Mouse (Mus musculus) liver (tissue): ENCODE measurements at regions not wholly inside any gene's neighbourhood (a gene's known extent, or its start where the extent isn't known, plus 50 kb on each side); places are given as distances from the start of the nearest gene placed in this dataset.
"Not testable (repeated sequence)": the region's sequence is repeated elsewhere in the genome, so short reads cannot be mapped to it uniquely, and the experiment has no call there.

ENCODE experiments used
- DNase-seq: peaks from one replicate; pipeline ENCODE4 v3.0.0-alpha.2; 2020; ENCODE audit warnings: mixed read lengths

DNA sequence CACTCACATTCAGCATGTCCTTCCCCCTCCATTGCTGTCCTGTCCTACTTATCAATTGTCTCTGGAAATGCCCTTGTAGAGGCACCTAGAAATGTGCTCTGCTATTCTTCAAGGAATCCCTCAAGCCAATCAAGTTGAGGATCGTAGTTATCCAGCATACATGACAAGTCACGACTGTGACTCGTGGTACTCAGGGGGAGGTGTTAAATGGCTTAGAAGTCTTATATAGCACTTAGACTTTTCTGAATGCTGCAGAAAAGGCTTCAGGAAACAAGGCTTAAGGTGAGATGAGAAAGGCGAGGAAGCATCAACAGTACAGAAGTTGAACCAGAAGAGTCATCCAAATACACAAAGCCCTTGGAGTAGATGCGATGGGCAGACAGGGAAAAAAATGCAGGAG is 467.5 kb upstream of the Smim15 start:
- no peak for DNase-seq

DNA sequence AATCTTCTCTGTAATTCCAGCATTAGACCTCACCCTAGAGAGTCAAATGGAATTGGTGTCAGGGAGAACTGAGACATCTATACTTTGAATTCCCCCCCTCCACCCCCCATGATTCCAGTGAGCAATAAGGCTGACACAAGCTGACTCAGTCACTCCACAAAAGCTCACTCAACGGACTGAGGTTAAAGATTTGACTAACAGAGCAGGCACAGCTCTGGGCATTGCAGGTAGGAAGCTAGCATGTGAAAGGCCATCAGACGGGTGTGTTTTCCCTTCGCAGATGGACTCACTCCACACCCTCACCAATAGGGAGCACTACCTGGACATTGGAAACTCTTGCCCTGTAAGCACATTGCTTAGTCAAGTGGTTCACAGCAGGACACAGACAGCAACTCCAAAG is 469.2 kb upstream of the Smim15 start:
- no peak for DNase-seq

DNA sequence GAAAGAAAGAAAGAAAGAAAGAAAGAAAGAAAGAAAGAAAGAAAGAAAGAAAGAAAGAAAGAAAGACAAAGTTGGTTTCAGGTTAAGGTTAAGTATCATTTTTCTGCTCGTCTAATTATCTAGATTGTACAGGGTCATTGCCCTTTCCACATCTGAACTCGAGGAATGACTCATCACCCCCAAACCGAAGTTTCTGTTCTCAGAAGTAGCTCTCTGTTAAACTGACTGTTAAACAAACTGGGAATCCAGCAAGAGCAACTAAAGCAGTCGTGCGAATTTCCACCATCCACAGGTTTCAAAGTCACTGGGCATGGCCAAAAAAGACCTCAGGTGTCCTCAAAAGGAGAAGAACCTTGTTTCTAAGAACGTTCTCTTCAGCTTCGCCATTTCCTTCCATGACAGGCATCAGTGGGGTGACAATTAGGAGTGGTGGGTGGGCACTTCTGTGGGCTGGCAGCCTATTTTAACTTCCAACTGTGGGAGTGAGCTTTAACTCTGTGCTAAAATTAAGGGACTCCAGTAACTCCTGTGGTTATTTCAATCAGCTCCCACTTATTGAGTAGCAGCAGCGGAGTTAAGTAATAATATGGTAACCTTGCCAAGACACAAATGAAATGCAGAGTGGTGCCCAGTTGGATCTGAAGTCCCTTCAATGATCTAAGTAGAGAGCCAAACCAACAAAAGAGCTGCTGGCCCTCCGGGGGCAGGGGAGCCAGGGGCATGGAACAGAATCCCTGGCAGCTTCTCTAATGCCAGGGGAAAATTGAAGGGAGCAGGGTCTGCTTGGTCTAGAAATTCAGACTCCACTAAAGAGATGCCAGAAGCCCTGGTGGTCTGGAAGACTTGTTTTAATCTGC is 470.5 kb upstream of the Smim15 start:
- no peak for DNase-seq

DNA sequence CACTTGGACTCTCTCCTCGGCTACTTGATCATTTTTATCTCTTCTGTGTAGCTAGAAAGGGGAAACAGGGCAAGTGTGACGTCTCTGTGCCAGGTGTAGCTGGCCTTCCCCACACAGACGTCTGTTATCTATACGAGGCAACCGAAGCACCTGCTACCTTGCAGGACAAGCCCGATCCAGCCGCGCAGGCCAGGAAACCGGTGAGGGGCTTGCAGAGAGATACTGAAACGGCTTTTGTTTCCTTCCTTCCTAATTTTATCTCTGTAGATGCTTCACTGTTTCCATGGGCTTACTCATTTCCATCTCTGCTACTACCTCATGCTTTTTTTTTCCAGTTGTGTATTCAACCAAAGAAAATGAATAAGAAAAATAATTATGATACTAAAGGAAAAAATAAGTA is 472.7 kb upstream of the Smim15 start:
- peak; percentile 46 for DNase-seq

DNA sequence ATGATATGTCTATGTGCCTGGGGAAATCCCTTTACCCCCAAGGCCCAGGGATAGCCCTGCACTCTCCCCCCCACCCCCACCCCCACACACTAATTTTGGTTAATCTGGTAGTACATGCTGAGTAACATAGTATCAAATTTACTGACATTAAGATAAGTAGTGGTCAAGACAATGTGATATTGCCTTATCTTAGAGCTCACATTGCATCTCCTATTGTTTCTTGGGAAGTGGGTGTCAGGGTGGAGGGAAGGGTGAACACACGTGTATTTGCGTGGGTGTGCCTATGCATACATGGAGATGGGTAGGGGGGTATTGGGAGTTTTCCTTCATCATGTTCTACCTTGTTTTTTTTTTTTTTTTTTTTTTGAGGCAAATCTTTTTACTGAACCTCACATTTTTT is 474.8 kb upstream of the Smim15 start:
- no peak for DNase-seq

DNA sequence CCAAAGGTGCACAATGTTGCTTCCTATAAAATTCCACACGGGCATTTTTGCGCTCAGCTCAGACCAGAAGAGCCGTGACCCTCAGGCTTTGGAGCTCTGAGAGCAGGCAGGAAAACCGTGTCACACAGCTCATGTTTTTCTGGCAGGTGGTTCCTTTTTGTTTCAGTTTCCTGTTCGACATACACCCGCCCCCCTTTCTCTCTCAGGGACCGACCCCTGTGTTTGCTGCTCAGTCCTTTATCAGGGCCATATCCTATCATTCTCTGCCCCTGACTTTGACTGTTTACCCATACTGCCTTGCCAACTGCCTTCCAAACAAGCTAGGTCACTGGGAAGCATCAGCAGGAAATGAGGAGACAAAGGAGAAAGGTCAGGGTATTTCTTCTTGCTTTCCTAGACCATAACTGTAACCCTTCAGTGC is 475.5 kb upstream of the Smim15 start:
- peak; percentile 6 for DNase-seq

DNA sequence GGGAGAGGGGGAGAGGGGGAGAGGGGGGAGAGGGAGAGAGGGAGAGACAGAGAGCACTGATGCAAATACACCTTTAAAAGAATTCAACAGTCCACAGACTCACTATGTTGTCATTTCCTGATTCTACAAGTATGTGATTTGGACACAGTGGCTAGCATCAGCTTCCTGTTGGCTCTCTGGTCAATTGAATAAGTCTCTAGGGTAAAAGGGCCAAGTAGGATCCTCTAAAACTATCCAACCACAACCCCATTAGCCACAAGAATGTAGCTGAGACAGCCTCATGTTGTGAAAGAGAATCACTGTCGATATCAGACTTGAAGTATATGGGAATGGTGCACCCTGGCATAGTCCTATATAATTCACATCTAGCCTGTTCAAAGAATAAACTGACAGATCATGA is 481.8 kb upstream of the Smim15 start:
- no peak for DNase-seq

DNA sequence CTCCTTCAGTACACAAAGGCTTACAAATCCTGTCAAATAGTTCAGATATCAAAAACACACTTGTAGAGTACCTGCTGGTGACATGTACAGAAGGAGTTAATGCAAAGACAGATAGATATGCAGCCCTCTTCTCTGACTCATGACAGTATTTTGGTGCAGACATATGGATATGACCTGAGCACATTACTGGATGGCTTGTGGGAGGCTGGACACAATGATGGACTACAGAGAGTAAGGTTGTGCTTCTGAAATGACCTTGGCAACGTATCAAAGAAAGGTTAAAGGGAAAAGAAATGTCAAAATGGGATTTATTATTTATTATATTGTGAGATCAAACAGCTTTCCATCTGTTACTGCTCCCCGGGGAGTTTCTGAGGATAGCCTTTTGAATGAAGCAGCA is 482.7 kb upstream of the Smim15 start:
- no peak for DNase-seq

DNA sequence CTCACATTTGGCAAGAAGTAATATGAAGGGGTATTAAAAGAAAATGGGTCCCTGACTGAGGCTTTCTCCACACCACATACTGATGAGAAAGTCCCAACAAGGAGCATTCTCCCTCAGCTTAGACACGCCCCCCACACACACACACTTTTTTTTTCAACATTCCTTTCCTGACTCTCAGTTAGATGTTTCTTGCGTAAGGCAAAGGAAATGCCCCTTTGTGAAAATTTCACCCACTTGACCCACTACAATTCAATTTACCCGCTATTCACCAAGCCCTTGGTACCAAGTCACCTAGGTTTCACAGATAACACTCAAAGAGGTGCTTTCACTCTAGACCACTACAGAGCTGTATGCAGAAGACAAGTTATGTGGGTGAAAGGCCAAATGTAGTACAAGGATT is 488.3 kb upstream of the Smim15 start:
- DNase-seq: no peak

DNA sequence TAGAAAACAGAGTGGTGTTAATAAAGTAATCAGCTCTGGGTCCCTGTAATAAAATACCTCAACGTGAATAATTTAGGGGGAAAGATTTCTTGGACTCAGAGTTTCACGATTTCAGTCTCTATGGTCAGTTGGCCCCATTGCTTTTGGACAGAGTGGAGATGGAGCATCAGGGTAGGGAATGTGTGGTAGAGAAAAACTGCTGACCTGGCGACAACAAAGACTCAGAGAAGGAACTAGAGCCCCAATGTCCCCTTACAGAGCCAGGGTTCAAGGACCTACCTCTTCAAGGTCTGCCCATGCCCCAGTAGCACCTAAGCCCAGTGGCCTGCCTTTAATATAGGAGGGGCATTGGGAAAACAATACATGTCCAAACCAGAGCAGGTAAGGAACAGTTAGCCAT is 490.2 kb upstream of the Smim15 start:
- no peak for DNase-seq

DNA sequence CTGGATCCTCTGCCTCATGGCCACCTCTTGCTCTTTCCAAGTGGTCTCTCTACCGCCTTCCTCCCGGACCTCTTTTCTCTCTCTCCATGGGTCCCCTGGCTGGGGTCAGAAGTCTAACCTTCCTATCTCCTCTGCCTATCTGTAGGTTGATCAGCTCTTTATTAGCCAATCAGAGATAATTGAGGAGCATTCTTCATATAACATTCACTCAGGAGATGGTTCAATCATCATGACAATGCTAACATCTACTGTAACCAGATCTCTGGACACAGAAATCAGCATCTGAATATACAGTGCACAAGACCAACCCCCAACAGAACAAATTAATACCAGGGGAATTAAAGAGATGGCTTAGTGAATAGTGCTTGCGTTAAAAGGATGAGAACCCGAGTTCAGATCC is 492.1 kb upstream of the Smim15 start:
- DNase-seq: no peak

DNA sequence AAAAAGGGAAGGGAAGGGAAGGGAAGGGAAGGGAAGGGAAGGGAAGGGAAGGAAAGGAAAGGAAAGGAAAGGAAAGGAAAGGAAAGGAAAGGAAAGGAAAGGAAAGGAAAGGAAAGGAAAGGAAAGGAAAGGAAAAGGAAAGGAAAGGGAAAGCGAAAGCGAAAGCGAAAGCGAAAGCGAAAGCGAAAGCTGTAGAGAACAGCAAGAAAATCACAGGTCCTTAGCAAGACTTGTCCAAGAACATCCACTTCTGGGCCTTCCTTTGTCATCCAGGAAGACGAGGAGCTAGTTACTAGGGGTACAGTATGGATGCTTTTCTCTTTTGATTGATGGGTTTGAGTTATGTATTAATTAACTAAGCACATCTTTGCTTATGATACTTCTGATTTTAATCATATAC is 494.3 kb upstream of the Smim15 start:
- not testable (repeated sequence) for DNase-seq

DNA sequence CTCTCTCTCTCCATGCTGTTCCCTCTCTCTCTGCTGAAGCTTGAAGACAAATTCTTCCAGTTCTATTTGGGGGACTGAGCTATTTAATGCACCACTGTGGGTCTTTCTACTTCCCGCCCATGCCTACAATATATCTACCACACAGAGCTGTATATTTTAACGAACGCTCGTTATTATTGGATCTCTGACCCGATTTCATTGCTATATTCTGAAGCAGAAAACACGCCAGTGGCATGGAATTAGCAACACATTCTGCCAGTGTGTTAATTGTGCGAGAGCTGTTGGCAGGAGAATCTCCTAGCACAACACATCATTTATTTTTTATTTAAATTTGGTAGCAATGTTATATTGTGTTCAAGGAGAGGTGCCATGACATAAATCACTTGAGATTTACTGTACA is 497.2 kb upstream of the Smim15 start:
- no peak for DNase-seq

DNA sequence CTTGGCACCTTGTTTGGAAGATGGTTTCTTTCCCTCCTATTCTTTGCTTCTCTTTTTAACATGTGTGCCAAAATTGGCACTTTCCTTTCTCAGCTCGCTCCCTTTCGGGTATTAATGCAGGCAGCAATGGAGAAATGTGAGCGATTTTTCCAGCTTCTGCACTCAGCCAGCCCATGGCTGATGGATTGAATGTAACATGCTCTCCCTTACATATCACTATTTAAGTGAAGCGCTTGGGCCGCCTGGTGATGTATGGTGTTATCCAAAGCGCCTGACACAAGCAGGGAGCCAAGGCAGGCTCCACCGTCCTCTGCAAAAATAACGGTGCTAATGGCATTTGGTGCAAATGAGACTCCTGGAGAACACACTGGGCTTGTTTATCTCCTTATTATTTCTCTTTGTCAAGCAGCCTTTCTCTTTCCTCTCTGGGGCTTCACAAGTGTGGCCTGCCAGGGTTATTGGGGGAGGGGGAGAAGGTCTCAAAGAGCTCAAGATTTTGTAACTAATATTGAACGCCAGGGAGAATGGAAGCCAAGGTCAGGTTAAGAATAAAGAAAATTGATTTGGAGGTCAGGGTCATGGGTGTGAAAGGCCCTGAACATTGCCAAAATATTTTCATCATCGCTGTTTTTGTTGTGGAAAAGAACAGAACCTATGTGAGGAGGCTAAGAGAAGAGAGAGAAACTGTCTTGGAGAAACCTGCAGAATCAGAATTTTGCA is 497.9 kb upstream of the Smim15 start:
- no peak for DNase-seq

DNA sequence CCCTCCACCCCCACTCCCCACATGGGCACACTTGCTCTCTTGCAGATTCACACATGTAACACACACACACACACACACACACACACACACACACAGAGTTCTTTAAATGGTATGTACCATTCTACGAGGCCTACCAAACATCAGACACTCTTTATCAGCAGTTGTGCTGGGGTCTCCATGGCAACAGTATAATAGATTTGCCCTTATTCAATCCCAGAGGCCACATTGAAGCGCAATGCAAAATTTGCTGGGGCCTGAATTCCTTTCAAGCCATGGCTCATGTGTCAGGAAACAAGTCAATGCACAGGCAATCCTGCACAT is 502.7 kb upstream of the Smim15 start:
- DNase-seq: no peak

DNA sequence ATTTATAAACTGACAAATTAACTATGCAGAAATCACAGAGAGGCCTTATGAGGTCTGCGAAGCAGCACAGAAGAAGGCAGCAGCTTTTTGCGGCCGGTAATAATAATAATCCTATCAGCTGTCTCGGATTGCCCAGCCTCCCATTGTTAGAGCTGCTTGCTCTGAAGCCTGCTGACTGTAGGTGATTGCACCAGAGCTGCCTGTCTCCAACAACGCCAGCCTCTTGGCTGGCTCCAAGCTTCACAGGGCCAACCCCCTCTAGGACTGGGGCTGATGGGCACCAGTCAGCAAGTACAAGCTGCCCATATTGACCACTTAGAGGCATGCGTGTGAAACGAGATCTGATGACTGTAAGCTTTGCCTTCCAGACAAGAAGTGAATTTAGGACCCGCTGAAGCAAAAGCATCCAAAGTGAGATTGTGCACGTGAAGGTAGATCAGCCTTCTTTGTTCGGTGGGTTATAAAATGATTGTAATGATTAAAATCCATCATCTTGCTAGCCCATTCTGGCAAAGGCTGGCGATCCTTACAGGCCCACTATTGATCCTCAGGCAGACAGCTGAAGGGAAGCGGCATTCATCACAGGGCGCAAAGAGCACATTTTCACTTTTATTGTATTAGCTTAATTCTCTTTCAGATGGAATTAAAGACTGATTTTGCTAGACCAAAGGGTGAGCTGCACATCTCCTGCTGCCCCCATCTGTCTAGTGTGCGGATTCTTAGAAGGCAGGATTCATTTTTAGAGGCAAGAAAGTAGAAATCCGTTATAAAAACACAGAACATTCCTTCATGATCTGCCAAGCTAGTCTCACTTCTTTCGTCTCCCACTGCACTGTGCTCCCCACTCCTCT is 503.2 kb upstream of the Smim15 start:
- DNase-seq: no peak

DNA sequence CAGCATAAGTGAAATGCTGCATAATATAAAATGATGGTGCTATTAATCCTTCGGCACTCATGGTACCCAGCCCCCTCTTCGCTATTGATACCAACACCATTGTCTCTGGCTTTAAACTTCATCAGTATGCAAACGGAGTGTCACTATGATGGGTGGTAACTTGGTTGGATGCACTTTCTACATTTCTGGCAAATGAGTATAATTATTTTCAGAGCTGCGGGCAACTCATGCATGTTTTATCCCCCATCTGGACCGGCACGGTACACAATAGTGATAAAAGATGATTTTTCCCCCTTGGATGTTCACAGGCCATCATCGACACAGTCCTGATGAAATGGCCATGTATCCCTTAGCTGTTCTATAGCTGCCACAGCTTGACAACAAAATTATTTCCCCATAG is 503.9 kb upstream of the Smim15 start:
- DNase-seq: no peak

DNA sequence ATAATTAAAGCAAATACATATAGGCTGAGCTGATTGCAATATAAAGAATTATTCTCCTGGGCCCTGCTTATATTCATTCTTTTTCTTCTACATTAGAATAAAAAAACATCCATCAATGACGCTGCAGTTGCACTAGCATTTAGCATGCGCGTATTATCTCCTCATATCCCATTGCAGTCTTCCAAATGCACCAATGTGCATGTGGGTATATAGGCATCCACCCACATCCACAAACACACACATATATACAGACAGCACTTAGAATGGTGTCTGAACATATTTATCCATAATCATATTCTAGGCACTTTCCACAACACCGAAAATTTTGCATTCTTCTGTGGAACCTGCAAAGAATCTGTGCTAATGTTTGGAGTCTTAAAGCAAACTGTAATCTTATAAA is 504.4 kb upstream of the Smim15 start:
- no peak for DNase-seq

DNA sequence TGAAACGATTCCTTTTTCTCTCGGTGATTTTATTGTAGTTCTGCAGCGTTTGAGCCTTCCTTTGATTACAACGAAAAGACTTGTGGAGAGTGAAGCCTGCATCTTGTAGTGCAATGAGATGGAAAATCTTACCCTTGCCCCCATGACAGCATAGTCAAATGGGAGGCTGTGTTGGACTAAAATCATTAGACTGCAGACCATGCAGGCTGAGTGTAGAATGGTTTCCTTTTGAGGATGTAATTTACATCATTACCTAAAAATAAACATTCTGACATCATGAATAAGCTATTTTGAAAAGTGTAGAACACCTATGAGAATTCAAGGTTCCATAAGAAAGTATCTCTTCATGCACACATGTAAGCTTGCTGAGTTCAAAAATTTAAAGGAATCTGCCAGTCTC is 504.9 kb upstream of the Smim15 start:
- DNase-seq: no peak

DNA sequence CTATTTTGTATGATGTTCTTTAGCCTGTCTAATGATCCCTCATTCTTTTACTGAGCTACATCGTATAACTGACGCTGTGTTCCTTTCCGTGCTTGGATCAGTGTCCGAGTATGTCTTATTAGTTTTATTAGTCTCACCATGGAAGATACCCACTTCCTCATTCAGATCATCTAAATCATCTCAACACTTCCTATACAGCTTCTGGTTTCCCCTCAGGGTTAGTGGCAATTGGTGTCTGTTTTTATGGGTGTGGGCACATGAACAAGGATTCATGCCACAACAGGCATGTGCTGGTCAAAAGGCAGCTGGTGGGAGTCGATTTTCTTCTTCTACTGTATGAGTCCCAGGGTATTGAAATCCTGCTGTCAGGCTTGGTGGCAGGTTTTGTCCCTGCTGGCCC is 509.0 kb upstream of the Smim15 start:
- DNase-seq: no peak

DNA sequence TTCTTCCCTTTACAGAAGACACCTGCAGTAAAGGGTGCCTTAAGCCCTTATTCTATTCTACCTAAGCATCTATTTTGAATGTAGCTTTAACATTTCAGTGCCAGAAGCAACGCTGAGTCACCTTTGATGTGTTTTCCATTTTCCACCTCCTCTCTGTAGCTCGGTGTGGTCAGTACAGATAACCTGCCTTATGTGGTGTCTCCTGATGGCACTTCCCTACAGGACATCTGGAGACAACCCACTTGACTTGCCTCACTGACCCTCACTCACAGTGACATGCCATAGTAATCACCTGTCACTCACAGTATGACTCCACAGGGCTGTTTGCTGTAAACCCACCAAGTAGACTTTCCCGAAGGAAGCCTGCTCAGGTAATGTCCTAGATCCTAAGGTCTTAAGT is 510.9 kb upstream of the Smim15 start:
- no peak for DNase-seq

DNA sequence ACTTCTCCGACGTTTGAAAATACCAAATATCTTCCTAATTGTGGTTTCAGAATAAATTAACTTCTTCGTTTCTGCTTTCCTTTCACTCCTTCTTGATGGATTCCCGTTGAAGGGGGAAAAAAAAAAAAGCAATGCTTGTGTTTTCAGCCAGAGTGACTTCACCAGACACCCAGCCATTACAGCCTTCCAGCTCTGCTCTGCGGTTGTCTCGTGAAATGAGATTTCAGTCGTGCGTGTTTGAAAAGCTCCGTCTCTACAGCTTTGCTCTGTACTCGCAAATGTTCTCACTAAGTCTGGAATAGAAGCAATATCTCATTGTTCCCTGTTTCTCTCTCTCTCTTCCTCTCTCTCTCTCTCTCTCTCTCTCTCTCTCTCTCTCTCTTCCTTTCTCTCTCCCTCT is 509.6 kb upstream of the Kif2a start:
- DNase-seq: no peak

DNA sequence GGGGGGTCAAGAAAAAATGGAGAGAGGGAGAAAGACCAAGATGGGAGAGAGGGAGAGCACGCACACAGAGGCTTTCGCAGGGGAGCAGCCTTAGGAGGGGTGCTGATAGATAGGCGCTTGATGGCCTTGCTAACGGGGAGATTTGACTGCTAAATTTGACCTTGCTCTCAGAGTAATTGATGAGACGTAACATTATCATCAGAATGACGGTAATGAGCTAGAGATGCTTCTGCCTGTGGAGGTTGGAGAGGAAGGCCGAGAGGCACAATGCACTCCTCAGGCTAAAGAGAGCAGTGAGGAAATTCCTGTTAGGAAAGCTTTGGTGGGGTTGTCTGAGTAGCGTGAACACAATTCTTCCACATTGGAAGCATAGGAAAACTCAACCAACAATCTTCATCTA is 509.1 kb upstream of the Kif2a start:
- DNase-seq: no peak

DNA sequence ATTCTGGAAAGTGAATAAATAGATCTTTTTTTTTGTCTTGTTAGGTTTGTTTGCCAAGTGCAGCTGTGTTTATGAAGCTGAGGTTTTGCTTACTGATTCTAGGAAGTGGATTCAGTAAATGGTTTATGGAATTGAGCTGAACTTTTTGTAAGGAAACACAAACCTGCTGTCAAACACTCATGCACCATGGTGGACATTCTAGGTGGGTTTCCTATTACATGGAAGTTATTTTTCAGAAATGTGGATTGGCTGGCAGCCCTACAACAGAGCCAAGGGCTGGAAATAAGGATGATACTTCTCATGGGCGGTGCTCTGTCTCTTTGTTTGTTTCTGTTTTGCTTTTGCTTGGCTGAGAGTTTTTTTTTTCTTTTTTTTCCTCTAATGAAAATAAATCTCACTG is 508.5 kb upstream of the Kif2a start:
- DNase-seq: no peak
